Mouse (Mus musculus) stomach, embryonic 16.5 days (tissue): ENCODE measurements around the gene Pilra. TPM values are rescaled to one million over a fixed set of nuclear protein-coding genes. Genes with fewer than 3 reads are reported as not detected.

Source experiments
- ATAC-seq: fragments of 200-750 bp; cut with Nextera tagmentation; 2 replicates; pipeline ENCODE4 v1.8.0; 2017; ENCODE audit warnings: moderate number of reproducible peaks, moderate TSS enrichment; ENCODE audit not compliant: insufficient read depth, low FRiP score
- H3K27ac ChIP-seq: fragments of 300-500 bp; sonication (generic); 2 replicates; pipeline ENCODE4 v1.5.1; 2014; ENCODE audit warnings: low read length
- H3K27me3 ChIP-seq: fragments of 300-500 bp; sonication (generic); 2 replicates; pipeline ENCODE4 v1.6.1; 2014; ENCODE audit warnings: low read length, control low read depth, mixed read lengths; ENCODE audit not compliant: control insufficient read depth, insufficient read depth
- H3K36me3 ChIP-seq: fragments of 300-500 bp; sonication (generic); 2 replicates; pipeline ENCODE4 v1.6.1; 2014; ENCODE audit warnings: low read length; ENCODE audit not compliant: control insufficient read depth, insufficient read depth
- H3K4me1 ChIP-seq: fragments of 300-500 bp; sonication (generic); 2 replicates; pipeline ENCODE4 v1.6.1; 2014; ENCODE audit warnings: low read length, control low read depth, mixed read lengths; ENCODE audit not compliant: control insufficient read depth, insufficient read depth
- H3K4me2 ChIP-seq: fragments of 300-500 bp; sonication (generic); 2 replicates; pipeline ENCODE4 v1.6.1; 2014; ENCODE audit warnings: low read depth, low read length, mixed read lengths
- H3K4me3 ChIP-seq: fragments of 300-500 bp; sonication (generic); replicated peaks from 2 replicates; pipeline ENCODE4 v1.5.1; 2014; ENCODE audit warnings: mild to moderate bottlenecking, low read length
- H3K9ac ChIP-seq: fragments of 300-500 bp; sonication (generic); 2 replicates; pipeline ENCODE4 v1.6.1; 2014; ENCODE audit warnings: low read length
- H3K9me3 ChIP-seq: fragments of 300-500 bp; sonication (generic); replicated peaks from 2 replicates; pipeline ENCODE4 v1.6.1; 2016; ENCODE audit warnings: low read length, control low read depth; ENCODE audit not compliant: control insufficient read depth
- WGBS: fragments of 180-500 bp; shearing (Covaris S2); extraction: QIAGEN DNeasy Blood & Tissue Kit; methylation state at CpG from one replicate; pipeline ENCODE4 v1.1.7; 2014; 5-methylcytosine and 5-hydroxymethylcytosine counted together
- polyA plus RNA-seq: library from polyadenylated mRNA; unstranded; fragments of >200 nt; fragmentation: Nextera tagmentation; extraction: Ambion mirVana; gene quantifications from 2 replicates; pipeline ENCODE4 v1.2.1, GENCODE M21; 2015

Pilra gene
- polyA plus RNA-seq, 1 experiment from 2014 or later: 4.0 TPM

- H3K4me3 ChIP-seq: no peak overlapping the region
- H3K36me3 ChIP-seq: no peaks in the 10 kb centered on the region
- H3K9ac ChIP-seq: no peak overlapping the region
- no peak overlapping the region for H3K4me2 ChIP-seq
- H3K27me3 ChIP-seq: no peaks in the 10 kb centered on the region
- no peak for ATAC-seq
- H3K4me1 ChIP-seq: no peaks in the 10 kb centered on the region
- WGBS: 89% methylated on average over 5 of the region's 5 CpGs
- no peak overlapping the region for H3K27ac ChIP-seq
- H3K9me3 ChIP-seq: no peaks in the 10 kb centered on the region
These were observed 27.8 kb downstream of the Pilra start for GRCm38 (mm10) chr5:137808316-137808715.

GRCm38 (mm10) chr5:137806158-137806557 lies 29.9 kb downstream of the Pilra start:
- no peak overlapping the region for H3K9ac ChIP-seq
- 87% methylated on average over 1 of the region's 1 CpGs for whole genome bisulfite sequencing

GRCm38 (mm10) chr5:137800917-137801316 lies 35.2 kb downstream of the Pilra start:
- WGBS: 77% methylated on average over 3 of the region's 3 CpGs
- Histone ChIP-seq H3K27me3 (no peaks in the 10 kb centered on the region), H3K36me3 (no peaks in the 10 kb centered on the region), H3K9ac (no peak overlapping the region), H3K4me1 (no peaks in the 10 kb centered on the region), H3K4me2 (no peak overlapping the region), H3K4me3 (no peak overlapping the region), H3K9me3 (no peaks in the 10 kb centered on the region), H3K27ac (no peak overlapping the region)
- no peak for ATAC-seq

More at GRCm38 (mm10) chr5:137806158-137806557, 29.9 kb downstream of the Pilra start:
- Histone ChIP-seq H3K27ac (no peak overlapping the region), H3K9me3 (no peaks in the 10 kb centered on the region), H3K4me3 (no peak overlapping the region), H3K4me2 (no peak overlapping the region), H3K4me1 (no peaks in the 10 kb centered on the region), H3K36me3 (no peaks in the 10 kb centered on the region), H3K27me3 (no peaks in the 10 kb centered on the region)
- no peak for ATAC-seq

- H3K27me3 ChIP-seq: no peaks in the 10 kb centered on the region
- WGBS: 72% methylated on average over 3 of the region's 3 CpGs
- H3K27ac ChIP-seq: no peak overlapping the region; the same call in 1 of the 2 replicates
- H3K4me1 ChIP-seq: no peaks in the 10 kb centered on the region
- ATAC-seq: no peak
- no peak overlapping the region for H3K9ac ChIP-seq
- no peak overlapping the region for H3K4me3 ChIP-seq
- H3K36me3 ChIP-seq: no peaks in the 10 kb centered on the region
- H3K4me2 ChIP-seq: no peak overlapping the region
- no peaks in the 10 kb centered on the region for H3K9me3 ChIP-seq
These were observed 39.5 kb downstream of the Pilra start for GRCm38 (mm10) chr5:137796606-137797005.

- ATAC-seq: no peak
- no peaks in the 10 kb centered on the region for H3K9me3 ChIP-seq
- no peak overlapping the region for H3K27ac ChIP-seq
- H3K9ac ChIP-seq: no peak overlapping the region
- H3K4me1 ChIP-seq: 0 out of 2 replicates have a peak, but pooled peaks cover 2% of the 10 kb centered on the region
- no peaks in the 10 kb centered on the region for H3K27me3 ChIP-seq
- no peak overlapping the region for H3K4me2 ChIP-seq
- H3K36me3 ChIP-seq: no peaks in the 10 kb centered on the region
- H3K4me3 ChIP-seq: no peak overlapping the region
These were observed 44.5 kb downstream of the Pilra start for GRCm38 (mm10) chr5:137791553-137791952.

- Histone ChIP-seq H3K9ac (no peak overlapping the region), H3K27ac (no peak overlapping the region), H3K4me3 (no peak overlapping the region), H3K9me3 (no peaks in the 10 kb centered on the region), H3K36me3 (no peaks in the 10 kb centered on the region), H3K4me1 (peaks cover 12% of the 10 kb centered on the region), H3K27me3 (no peaks in the 10 kb centered on the region), H3K4me2 (no peak overlapping the region)
- WGBS: 93% methylated on average over 2 of the region's 2 CpGs
- no peak for ATAC-seq
These were observed 47.0 kb downstream of the Pilra start for GRCm38 (mm10) chr5:137788946-137789531.

- Histone ChIP-seq H3K36me3 (0 out of 2 replicates have a peak, but pooled peaks cover under 1% of the 10 kb centered on the region), H3K27me3 (no peaks in the 10 kb centered on the region), H3K9ac (0 out of 2 replicates have a peak overlapping the region, but pooled peaks have one; percentile 36), H3K4me2 (peak overlapping the region; percentile 74), H3K27ac (no peak overlapping the region), H3K4me1 (peaks cover 21% of the 10 kb centered on the region), H3K4me3 (peak overlapping the region; percentile 51), H3K9me3 (no peaks in the 10 kb centered on the region)
- ATAC-seq: no peak
- 73% methylated on average over 24 of the region's 24 CpGs for WGBS
These were observed 47.9 kb downstream of the Pilra start for GRCm38 (mm10) chr5:137788171-137788570.

GRCm38 (mm10) chr5:137787151-137787928 lies 48.7 kb downstream of the Pilra start, which contains the start of the genes Mepce and Zcwpw1:
Gene Mepce, minus strand, starts transcription at chr5:137787655.
Gene Zcwpw1, plus strand, starts transcription at chr5:137787798.
- Histone ChIP-seq H3K9ac (peak within 1 kb of the TSS; percentile 92), H3K4me2 (peak within 1 kb of the TSS; percentile 90), H3K4me1 (peaks cover 23% of the 10 kb centered on the region), H3K36me3 (peaks cover 9% of the 10 kb centered on the region; the same call in 1 of the 2 replicates), H3K4me3 (peak within 1 kb of the TSS; percentile 79), H3K9me3 (no peaks in the 10 kb centered on the region), H3K27ac (peak within 1 kb of the TSS; percentile 100), H3K27me3 (no peaks in the 10 kb centered on the region)
- peak; percentile 61 for ATAC-seq
- under 1% methylated on average over 48 of the region's 48 CpGs for WGBS
